Mouse (Mus musculus) neural tube, embryonic 15.5 days (tissue): Measurements from ENCODE around the gene Stard9. TPM values are rescaled to one million over a fixed set of nuclear protein-coding genes. Genes with fewer than 3 reads are reported as not detected.

Experiments used
- ATAC-seq: fragments of 200-750 bp; cut with Nextera tagmentation; 2 replicates; pipeline ENCODE4 v1.8.0; 2017; ENCODE audit warnings: mild to moderate bottlenecking, moderate TSS enrichment, moderate library complexity; ENCODE audit not compliant: low FRiP score
- H3K27ac ChIP-seq: fragments of 300-500 bp; sonication (generic); replicated peaks from 2 replicates; pipeline ENCODE4 v1.5.1; 2015; ENCODE audit warnings: mild to moderate bottlenecking, inconsistent platforms
- H3K27me3 ChIP-seq: fragments of 300-500 bp; sonication (generic); replicated peaks from 2 replicates; pipeline ENCODE4 v1.6.1; 2015; ENCODE audit warnings: inconsistent platforms
- H3K36me3 ChIP-seq: fragments of 300-500 bp; sonication (generic); 2 replicates; pipeline ENCODE4 v1.6.1; 2015; ENCODE audit warnings: inconsistent platforms
- H3K4me1 ChIP-seq: fragments of 300-500 bp; sonication (generic); 2 replicates; pipeline ENCODE4 v1.6.1; 2015; ENCODE audit warnings: inconsistent platforms
- H3K4me2 ChIP-seq: fragments of 300-500 bp; sonication (generic); 2 replicates; pipeline ENCODE4 v1.6.1; 2015; ENCODE audit warnings: inconsistent platforms, mild to moderate bottlenecking, moderate library complexity
- H3K4me3 ChIP-seq: fragments of 300-500 bp; sonication (generic); replicated peaks from 2 replicates; pipeline ENCODE4 v1.5.1; 2015; ENCODE audit warnings: mild to moderate bottlenecking, inconsistent platforms
- H3K9ac ChIP-seq: fragments of 300-500 bp; sonication (generic); replicated peaks from 2 replicates; pipeline ENCODE4 v1.6.1; 2015; ENCODE audit warnings: mild to moderate bottlenecking, inconsistent platforms
- H3K9me3 ChIP-seq: fragments of 300-500 bp; sonication (generic); replicated peaks from 2 replicates; pipeline ENCODE4 v1.6.1; 2016; ENCODE audit warnings: inconsistent platforms
- WGBS: fragments of 180-500 bp; shearing (Covaris S2); methylation state at CpG from one replicate; pipeline ENCODE4 v1.1.7; 2015; ENCODE audit warnings: mixed read lengths; 5-methylcytosine and 5-hydroxymethylcytosine counted together
- polyA plus RNA-seq: library from polyadenylated mRNA; unstranded; fragments of >200 nt; fragmentation: Nextera tagmentation; extraction: Ambion mirVana; gene quantifications from 2 replicates; pipeline ENCODE4 v1.2.1, GENCODE M21; 2015

Stard9 gene
- polyA plus RNA-seq, 1 experiment from 2014 or later, result 4.3 TPM

DNA sequence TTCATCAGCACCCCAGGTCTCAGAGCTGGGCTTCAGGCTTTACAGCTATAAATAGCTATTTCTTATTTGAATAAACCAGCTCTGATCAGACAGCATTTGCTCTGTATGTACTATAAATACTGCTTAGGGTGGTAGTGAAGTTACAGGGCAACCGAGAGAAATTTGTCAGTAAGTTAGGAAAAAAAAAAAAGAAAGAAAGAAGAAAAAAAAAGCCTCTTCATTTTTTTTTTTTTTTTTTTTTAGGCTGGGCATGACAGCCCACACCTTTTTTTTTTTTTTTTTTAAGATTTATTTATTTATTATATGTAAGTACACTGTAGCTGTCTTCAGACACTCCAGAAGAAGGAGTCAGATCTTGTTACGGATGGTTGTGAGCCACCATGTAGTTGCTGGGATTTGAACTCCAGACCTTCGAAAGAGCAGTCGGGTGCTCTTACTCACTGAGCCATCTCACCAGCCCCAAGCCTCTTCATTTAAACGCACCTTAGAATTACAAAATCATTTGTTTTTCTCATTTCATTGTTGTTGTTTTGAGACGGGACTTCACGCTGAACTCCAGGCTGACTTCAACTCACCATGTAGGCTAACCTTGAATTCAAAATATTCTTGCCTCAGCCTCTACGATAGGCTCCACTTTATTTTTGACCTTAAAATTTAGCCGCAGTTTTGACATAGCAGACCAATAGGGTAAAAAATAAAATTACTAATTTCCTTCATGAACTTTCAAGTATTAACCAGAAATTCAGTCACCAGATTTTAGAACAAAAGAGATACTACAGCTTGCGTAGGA lies 650 bp upstream of the Stard9 start:
- Histone ChIP-seq H3K4me3 (peak overlapping the region; percentile 71), H3K27ac (peak overlapping the region; percentile 79), H3K9me3 (no peaks in the 10 kb centered on the region), H3K4me2 (peak overlapping the region; percentile 79), H3K36me3 (0 out of 2 replicates have a peak, but pooled peaks cover 5% of the 10 kb centered on the region), H3K9ac (peak overlapping the region; percentile 36; the same call in 1 of the 2 replicates), H3K27me3 (no peaks in the 10 kb centered on the region), H3K4me1 (peaks cover 20% of the 10 kb centered on the region)
- 29% methylated on average over 10 of the region's 10 CpGs for WGBS
- ATAC-seq, result peak; percentile 45

DNA sequence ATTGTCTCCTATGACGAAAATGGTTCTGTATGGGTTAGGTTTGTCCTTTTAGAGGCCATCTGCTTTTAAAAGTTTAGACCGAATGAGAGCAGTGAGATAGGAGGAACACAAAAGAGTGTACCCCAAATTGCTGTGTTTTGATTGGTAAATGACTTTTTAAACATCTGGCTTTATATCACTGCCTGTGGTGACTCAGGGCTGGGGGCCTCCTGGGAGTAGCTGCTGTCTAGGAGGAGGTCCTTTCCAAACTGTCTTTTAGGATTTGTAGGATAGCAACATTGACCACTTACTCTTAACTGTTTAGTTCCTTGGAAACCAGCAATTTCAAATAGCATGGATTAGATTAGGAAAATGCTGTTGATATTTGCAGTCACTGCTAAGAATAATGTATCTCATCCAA lies 1.3 kb downstream of the Stard9 start:
- ATAC-seq, result no peak
- Histone ChIP-seq H3K4me2 (peak overlapping the region; percentile 79), H3K27ac (no peak overlapping the region), H3K4me1 (peaks cover 20% of the 10 kb centered on the region), H3K36me3 (peaks cover 16% of the 10 kb centered on the region), H3K9me3 (no peaks in the 10 kb centered on the region), H3K4me3 (0 out of 2 replicates have a peak overlapping the region, but pooled peaks have one; percentile 71), H3K27me3 (no peaks in the 10 kb centered on the region), H3K9ac (no peak overlapping the region)
- 74% methylated on average over 2 of the region's 2 CpGs for WGBS

DNA sequence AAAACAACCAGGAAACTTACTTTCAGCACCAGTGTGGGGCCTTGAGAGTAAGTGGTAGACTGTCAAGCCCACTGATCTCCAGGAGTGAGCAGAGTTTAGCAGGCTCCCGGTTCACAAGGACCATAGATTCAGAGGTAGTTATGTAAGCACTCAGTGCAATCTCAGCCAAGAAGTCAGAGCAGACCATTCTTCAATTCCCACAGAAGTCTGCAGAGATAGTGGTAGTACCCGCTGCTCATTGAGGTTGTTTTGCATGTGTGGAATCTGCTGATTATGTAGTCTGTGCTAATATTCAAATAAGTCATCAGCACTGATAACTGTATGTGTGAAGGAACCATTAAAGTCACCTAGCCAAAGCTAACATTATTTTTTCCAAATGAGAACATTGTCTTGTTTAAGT lies 1.7 kb downstream of the Stard9 start:
- H3K9me3 ChIP-seq, result no peaks in the 10 kb centered on the region
- H3K4me3 ChIP-seq, result no peak overlapping the region
- no peak overlapping the region for H3K9ac ChIP-seq
- no peak overlapping the region for H3K27ac ChIP-seq
- ATAC-seq, result no peak
- peaks cover 19% of the 10 kb centered on the region for H3K36me3 ChIP-seq
- no peaks in the 10 kb centered on the region for H3K27me3 ChIP-seq
- H3K4me2 ChIP-seq, result peak overlapping the region; percentile 79
- peaks cover 20% of the 10 kb centered on the region for H3K4me1 ChIP-seq
- WGBS, result 68% methylated on average over 2 of the region's 2 CpGs

DNA sequence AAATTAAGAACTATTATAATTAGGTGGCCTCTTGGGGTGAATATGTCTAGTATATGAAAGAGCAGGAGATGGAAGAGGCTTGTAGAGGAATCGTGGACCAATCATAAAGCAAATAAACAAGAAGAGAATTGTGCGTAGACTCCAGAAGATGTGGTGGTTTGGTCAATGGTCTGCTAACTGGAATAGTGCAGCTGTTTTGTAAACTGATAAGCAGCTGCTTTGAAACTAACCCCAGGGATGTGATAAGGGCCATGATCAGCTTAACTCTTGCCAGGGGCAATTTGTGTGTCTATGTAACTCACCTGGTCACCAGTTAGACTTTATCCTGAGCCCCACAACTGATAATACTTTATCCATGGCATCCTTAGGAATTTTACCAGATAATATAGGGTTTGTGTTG lies 2.6 kb downstream of the Stard9 start:
- H3K4me3 ChIP-seq, result no peak overlapping the region
- WGBS, result 96% methylated on average over 2 of the region's 2 CpGs
- no peaks in the 10 kb centered on the region for H3K27me3 ChIP-seq
- no peak overlapping the region for H3K9ac ChIP-seq
- no peak overlapping the region for H3K4me2 ChIP-seq
- ATAC-seq, result no peak
- H3K27ac ChIP-seq, result no peak overlapping the region
- no peaks in the 10 kb centered on the region for H3K9me3 ChIP-seq
- peaks cover 19% of the 10 kb centered on the region for H3K36me3 ChIP-seq
- peaks cover 20% of the 10 kb centered on the region for H3K4me1 ChIP-seq

DNA sequence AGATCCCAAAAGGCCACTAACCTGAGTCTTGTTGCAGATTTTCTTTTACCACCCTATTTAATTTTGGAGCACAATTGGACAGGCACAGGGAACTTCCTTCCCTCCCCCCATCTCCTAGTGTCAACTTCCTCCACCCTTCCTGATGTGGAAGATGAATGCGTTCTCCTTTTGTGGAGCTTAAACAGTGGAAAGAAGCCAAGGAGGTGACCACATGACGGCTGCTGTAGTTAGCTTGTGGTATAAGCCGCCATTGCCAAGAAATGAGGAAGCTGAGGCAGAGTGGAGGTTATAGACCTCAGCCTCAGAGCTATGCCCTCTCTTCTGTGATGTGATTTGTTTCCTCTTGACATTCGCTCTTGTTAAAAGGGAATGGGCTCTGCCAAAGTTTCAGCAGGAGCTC lies 3.0 kb downstream of the Stard9 start:
- H3K4me3 ChIP-seq, result no peak overlapping the region
- no peak overlapping the region for H3K4me2 ChIP-seq
- H3K9ac ChIP-seq, result no peak overlapping the region
- ATAC-seq, result no peak
- peaks cover 20% of the 10 kb centered on the region for H3K4me1 ChIP-seq
- H3K27me3 ChIP-seq, result no peaks in the 10 kb centered on the region
- H3K27ac ChIP-seq, result no peak overlapping the region
- 69% methylated on average over 4 of the region's 4 CpGs for WGBS
- no peaks in the 10 kb centered on the region for H3K9me3 ChIP-seq
- H3K36me3 ChIP-seq, result peaks cover 19% of the 10 kb centered on the region

DNA sequence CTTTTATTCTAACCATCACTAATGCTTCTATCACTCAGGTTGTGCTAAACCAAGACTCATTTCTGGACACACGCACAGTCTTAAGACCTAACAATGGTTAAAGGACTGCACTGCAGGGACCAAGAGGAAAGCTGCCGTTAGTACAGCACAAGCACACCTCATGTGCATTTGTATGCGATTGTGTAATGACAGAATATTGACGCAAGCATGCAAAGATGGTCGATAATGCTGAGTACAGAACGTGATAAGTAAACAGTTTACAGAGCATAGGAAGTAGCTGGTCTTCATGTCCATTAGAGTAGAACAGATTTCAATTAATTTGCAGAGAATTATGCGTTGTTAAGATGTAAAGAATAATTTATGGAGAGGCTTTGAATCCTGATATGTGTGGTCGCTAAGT lies 11.9 kb downstream of the Stard9 start:
- H3K27me3 ChIP-seq, result no peaks in the 10 kb centered on the region
- H3K4me2 ChIP-seq, result no peak overlapping the region
- no peak overlapping the region for H3K4me3 ChIP-seq
- no peak overlapping the region for H3K9ac ChIP-seq
- no peaks in the 10 kb centered on the region for H3K4me1 ChIP-seq
- no peak for ATAC-seq
- 85% methylated on average over 8 of the region's 8 CpGs for WGBS
- H3K36me3 ChIP-seq, result no peaks in the 10 kb centered on the region
- H3K27ac ChIP-seq, result no peak overlapping the region
- no peaks in the 10 kb centered on the region for H3K9me3 ChIP-seq

DNA sequence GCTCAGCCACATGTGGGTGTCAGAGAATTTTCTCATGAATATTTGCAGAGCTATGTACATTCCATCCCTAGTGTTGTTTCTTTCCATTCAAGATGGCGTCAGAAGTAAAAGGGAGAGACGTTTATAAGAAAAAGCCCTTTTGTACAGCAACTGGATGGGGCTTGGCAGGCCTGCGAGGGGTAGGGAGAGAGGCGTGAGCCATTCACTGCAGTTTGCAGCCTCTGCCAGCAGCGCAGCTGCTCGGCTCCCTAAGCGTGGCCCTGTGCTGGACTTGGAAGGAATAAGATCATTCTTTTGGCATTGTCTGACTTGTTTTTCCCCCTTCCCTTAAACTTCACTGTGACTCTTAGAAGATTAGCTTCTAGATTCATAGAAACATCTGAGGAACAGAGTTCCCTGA lies 14.9 kb downstream of the Stard9 start:
- 56% methylated on average over 7 of the region's 7 CpGs for WGBS
- H3K27ac ChIP-seq, result no peak overlapping the region; the same call in 1 of the 2 replicates

DNA sequence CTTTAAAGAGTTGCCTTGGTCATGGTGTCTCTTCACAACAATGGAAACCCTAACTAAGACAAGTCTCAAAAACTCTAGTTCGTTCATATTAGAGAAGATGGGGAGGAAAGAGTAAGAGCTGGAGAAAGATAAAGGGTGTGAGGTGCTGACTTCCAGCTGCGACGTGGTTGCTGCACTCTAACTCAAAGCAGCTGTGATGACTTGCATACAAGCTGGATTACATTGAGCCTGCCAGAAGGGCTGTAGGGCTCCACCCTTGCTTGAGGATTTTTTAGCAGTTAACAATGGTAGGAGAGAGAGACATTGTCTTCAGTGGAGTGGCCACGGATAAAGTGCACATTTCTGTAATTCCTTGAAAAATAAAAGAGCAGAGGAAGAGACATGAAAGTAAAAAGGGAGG lies 17.9 kb downstream of the Stard9 start:
- no peaks in the 10 kb centered on the region; the same call in 1 of the 2 replicates for H3K4me1 ChIP-seq
- 80% methylated on average over 4 of the region's 4 CpGs for WGBS

More for the DNA sequence above, 14.9 kb downstream of the Stard9 start:
- no peaks in the 10 kb centered on the region for H3K27me3 ChIP-seq
- no peaks in the 10 kb centered on the region for H3K36me3 ChIP-seq
- ATAC-seq, result no peak
- H3K9ac ChIP-seq, result no peak overlapping the region
- H3K4me2 ChIP-seq, result no peak overlapping the region
- no peak overlapping the region for H3K4me3 ChIP-seq
- no peaks in the 10 kb centered on the region for H3K9me3 ChIP-seq
- no peaks in the 10 kb centered on the region; the same call in 1 of the 2 replicates for H3K4me1 ChIP-seq

DNA sequence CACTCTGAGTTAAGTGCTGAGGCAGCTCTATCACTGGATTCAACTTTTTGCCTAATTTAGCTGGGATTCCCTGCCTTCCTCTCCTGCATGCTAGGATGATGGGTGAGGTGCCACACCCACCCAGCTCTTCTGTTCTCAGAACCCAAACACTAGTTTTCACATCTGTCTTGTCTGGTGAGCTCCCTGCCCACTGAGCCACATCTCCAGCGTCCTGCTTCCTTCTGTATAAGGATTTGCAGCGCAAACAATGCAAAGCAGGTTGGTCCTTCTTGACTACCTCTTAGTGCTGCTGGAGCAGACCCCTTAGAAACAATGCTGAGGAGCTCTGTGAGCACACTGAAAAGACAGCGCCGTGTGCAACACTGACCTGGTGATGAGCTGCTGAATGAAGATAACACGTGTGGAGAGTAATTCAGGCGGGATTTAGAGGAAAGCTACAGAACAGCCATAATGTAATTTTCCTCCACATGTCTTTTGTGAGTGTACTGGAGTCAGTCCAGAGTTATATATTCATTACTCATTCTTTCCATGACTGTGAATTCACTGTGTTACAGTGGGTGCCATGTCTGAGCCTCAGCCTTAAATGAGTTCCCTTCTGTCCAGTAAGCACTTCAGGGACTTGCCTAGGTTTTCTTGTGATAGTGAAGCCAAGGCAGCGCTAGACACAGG lies 23.5 kb downstream of the Stard9 start:
- ATAC-seq, result no peak
- no peaks in the 10 kb centered on the region for H3K9me3 ChIP-seq
- no peaks in the 10 kb centered on the region for H3K36me3 ChIP-seq
- H3K27me3 ChIP-seq, result no peaks in the 10 kb centered on the region
- no peaks in the 10 kb centered on the region for H3K4me1 ChIP-seq
- WGBS, result 77% methylated on average over 7 of the region's 7 CpGs
- H3K27ac ChIP-seq, result 0 out of 2 replicates have a peak overlapping the region, but pooled peaks have one; percentile 9
- H3K4me3 ChIP-seq, result no peak overlapping the region
- H3K4me2 ChIP-seq, result no peak overlapping the region
- no peak overlapping the region for H3K9ac ChIP-seq

More for the DNA sequence above, 17.9 kb downstream of the Stard9 start:
- Histone ChIP-seq H3K9me3 (no peaks in the 10 kb centered on the region), H3K27me3 (no peaks in the 10 kb centered on the region), H3K27ac (no peak overlapping the region), H3K36me3 (no peaks in the 10 kb centered on the region), H3K9ac (no peak overlapping the region), H3K4me3 (no peak overlapping the region), H3K4me2 (no peak overlapping the region)
- ATAC-seq, result no peak

DNA sequence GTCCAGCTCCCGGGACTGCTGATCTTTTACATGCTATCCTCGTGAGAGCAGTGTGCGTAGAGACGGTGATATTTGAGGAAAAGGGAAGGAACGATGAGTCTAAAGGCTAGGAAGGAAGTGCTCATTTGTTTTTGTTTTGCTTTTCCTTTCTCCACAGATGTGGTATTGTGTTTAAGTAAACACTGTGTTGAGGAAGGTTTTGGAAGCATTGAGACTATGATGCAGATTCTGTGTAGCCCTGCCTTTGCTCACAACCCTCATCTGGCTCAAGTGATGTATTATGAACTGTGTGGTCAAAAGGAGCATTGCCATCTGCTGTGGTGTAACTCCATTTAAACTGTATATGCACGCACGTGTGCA lies 24.0 kb downstream of the Stard9 start:
- no peaks in the 10 kb centered on the region for H3K4me1 ChIP-seq
- 84% methylated on average over 7 of the region's 7 CpGs for WGBS
- no peak for ATAC-seq

DNA sequence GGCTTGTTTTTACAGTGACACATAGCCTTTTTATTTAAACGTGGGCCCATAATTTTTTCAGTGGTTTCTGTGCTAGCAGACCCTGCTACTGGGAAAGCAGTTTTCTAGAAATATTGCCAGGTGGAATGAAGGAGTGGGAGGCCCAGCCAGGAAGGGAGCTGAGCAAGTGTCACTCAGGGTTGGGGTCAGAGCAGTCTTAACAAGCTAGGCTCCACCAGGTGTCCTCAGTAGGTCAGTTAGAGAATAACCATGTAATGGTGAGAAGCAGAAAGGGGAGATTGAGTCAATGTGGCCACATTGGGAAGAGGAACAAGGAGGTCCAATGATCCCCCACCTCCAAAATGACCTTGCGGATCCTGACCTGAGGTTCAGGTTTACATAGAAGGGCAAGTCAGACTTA lies 25.8 kb downstream of the Stard9 start:
- H3K27me3 ChIP-seq, result no peaks in the 10 kb centered on the region
- H3K9ac ChIP-seq, result no peak overlapping the region
- ATAC-seq, result no peak
- 74% methylated on average over 2 of the region's 2 CpGs for WGBS
- no peak overlapping the region for H3K4me3 ChIP-seq
- no peaks in the 10 kb centered on the region for H3K9me3 ChIP-seq
- H3K4me1 ChIP-seq, result no peaks in the 10 kb centered on the region
- H3K36me3 ChIP-seq, result no peaks in the 10 kb centered on the region
- no peak overlapping the region for H3K27ac ChIP-seq
- no peak overlapping the region for H3K4me2 ChIP-seq

More for the DNA sequence above, 24.0 kb downstream of the Stard9 start:
- Histone ChIP-seq H3K27ac (0 out of 2 replicates have a peak overlapping the region, but pooled peaks have one; percentile 9), H3K9me3 (no peaks in the 10 kb centered on the region), H3K4me3 (no peak overlapping the region), H3K36me3 (no peaks in the 10 kb centered on the region), H3K9ac (no peak overlapping the region), H3K4me2 (no peak overlapping the region), H3K27me3 (no peaks in the 10 kb centered on the region)

DNA sequence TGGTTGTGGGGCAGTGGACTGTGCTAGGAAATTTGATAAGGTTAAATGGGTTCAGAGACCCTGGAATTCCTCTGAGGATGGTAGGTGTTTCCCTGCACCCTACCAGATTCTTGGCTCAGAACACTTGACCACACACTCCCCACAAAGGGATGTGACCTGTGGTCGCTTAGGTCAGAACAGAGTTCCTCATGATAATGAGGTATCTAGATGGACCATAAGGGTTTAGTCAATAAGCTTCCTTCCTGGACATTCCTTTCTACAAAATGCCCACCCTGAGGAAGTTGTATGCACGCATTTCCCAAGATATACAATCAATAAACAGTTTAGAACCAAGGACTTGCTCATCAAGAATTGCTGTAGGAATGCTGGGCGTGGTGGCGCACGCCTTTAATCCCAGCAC lies 27.0 kb downstream of the Stard9 start:
- H3K9me3 ChIP-seq, result no peaks in the 10 kb centered on the region
- ATAC-seq, result no peak
- no peaks in the 10 kb centered on the region for H3K36me3 ChIP-seq
- H3K4me1 ChIP-seq, result no peaks in the 10 kb centered on the region
- no peak overlapping the region for H3K9ac ChIP-seq
- WGBS, result 91% methylated on average over 5 of the region's 5 CpGs
- H3K27me3 ChIP-seq, result no peaks in the 10 kb centered on the region
- H3K4me2 ChIP-seq, result no peak overlapping the region
- no peak overlapping the region for H3K4me3 ChIP-seq
- no peak overlapping the region for H3K27ac ChIP-seq
